Comparison of ENCODE assay signal across 8 mouse cellular contexts in the genomic region with DNA sequence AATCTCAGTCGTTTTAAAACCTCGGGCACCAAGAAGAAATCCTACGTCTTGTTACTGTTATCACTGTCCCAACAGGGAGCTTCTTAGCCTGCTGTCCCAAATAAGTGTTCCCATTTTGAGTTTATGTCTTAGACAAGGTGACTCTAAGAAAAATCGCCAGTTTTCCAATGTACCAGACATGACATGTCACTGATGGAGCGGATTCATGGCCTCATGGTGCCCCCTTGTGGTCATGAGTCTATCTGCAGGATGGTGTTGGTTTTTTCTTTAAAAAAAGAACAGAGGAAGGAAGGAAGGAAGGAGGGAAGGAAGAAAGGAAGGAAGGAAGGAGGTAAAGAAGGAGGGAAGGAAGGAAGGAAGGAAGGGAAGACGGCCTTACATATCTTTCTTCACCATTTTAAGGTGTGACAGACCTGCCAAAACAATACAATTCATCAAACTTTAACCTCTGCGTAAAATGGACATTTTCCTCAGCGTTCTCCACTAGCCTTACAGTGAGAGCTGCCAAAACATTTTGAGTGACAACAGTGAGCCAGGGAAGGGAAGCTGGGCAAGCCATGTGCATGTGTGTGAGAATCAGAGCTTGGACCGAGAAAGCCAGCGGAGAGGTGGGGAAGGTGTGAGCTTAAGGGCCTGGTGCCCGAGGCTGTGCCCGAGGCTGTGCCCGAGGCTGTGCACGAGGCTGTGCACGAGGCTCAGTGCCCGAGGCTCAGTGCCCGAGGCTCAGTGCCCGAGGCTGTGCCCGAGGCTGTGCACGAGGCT. TPM values are rescaled to one million over a fixed set of nuclear protein-coding genes. Genes with fewer than 3 reads are reported as not detected.
DNase-seq lines count a peak whose midpoint lies in the region; ATAC-seq lines count a peak whose summit lies in the region.

No protein-coding gene starts in this region.

- no peak overlapping the region for H3K4me3 ChIP-seq in hindbrain, embryonic 14.5 days (replicated peaks; ENCODE audit: low read length)
- H3K4me3 ChIP-seq in limb, embryonic 11.5 days (ENCODE audit: low read depth, low read length): no peak overlapping the region

- peak; percentile 87 for DNase-seq in 3T3-L1 (ENCODE audit: low read depth, low spot score)
- DNase-seq in B cell, adult 2 months: peak; percentile 78 to 82
- peak; percentile 85 for DNase-seq in adrenal gland, postnatal 14 days
- DNase-seq in embryo, embryonic 11.5 days (ENCODE audit: low read depth, low spot score): peak; percentile 68
- DNase-seq in hindbrain, embryonic 14.5 days (ENCODE audit: low spot score): peak; percentile 93
- DNase-seq in limb, embryonic 11.5 days (ENCODE audit: low spot score): peak; percentile 80
- peak; percentile 27 to 55 for DNase-seq in natural killer cell, adult 2 months (ENCODE audit: low spot score in 2 of 2)

- WGBS in hindbrain, embryonic 14.5 days: 69% methylated on average over 20 of the region's 20 CpGs
- WGBS in limb, embryonic 11.5 days: 71% methylated on average over 20 of the region's 20 CpGs

- no peak overlapping the region for H3K27ac ChIP-seq in hindbrain, embryonic 14.5 days
- H3K27ac ChIP-seq in limb, embryonic 11.5 days (replicated peaks; ENCODE audit: low read depth, low read length): no peak overlapping the region

- no peaks in the 10 kb centered on the region for H3K36me3 ChIP-seq in hindbrain, embryonic 14.5 days (replicated peaks; ENCODE audit: control insufficient read depth, insufficient read depth)
- H3K36me3 ChIP-seq in limb, embryonic 11.5 days (ENCODE audit: control insufficient read depth, insufficient read depth, low read length): no peaks in the 10 kb centered on the region

- H3K4me2 ChIP-seq in hindbrain, embryonic 14.5 days (replicated peaks): no peak overlapping the region
- H3K4me2 ChIP-seq in limb, embryonic 11.5 days (ENCODE audit: low read depth, severe bottlenecking): no peak overlapping the region

- no peak overlapping the region for H3K9ac ChIP-seq in hindbrain, embryonic 14.5 days
- no peak overlapping the region for H3K9ac ChIP-seq in limb, embryonic 11.5 days (ENCODE audit: low read length)

- H3K27me3 ChIP-seq in hindbrain, embryonic 14.5 days (ENCODE audit: control insufficient read depth, insufficient read depth, low read length): no peaks in the 10 kb centered on the region
- no peaks in the 10 kb centered on the region for H3K27me3 ChIP-seq in limb, embryonic 11.5 days (ENCODE audit: control insufficient read depth, insufficient read depth, low read length)

- H3K9me3 ChIP-seq in hindbrain, embryonic 14.5 days (ENCODE audit: control insufficient read depth, low read length): no peaks in the 10 kb centered on the region
- no peaks in the 10 kb centered on the region for H3K9me3 ChIP-seq in limb, embryonic 11.5 days (ENCODE audit: control insufficient read depth, low read length)

- no peaks in the 10 kb centered on the region for H3K4me1 ChIP-seq in hindbrain, embryonic 14.5 days (replicated peaks; ENCODE audit: control insufficient read depth, insufficient read depth, low read length)
- 0 out of 2 replicates have a peak, but pooled peaks cover 2% of the 10 kb centered on the region for H3K4me1 ChIP-seq in limb, embryonic 11.5 days (ENCODE audit: control insufficient read depth, insufficient read depth, low read length)

- ATAC-seq in hindbrain, embryonic 14.5 days (ENCODE audit: low FRiP score): no peak; the same call in 1 of the 2 replicates
- ATAC-seq in limb, embryonic 11.5 days (ENCODE audit: insufficient number of reproducible peaks, low FRiP score, low TSS enrichment, low read depth): no peak
- no peak for ATAC-seq in erythroblast, adult 5-6 weeks (replicated peaks; ENCODE audit: low FRiP score, poor library complexity, severe bottlenecking)

RNA-seq across cellular contexts. Expression of gene Ppp4r2, which starts 42.6 kb away (rescaled TPM):
- 76.3 and 96.5 TPM in 2 replicates for total RNA-seq in adrenal gland, postnatal 14 days (2021)
- polyA plus RNA-seq in hindbrain, embryonic 14.5 days (2014; fragmentation: Nextera tagmentation; extraction: Ambion mirVana): 26.6 and 27.0 TPM in 2 replicates
- polyA plus RNA-seq in limb, embryonic 11.5 days (2014; fragmentation: Nextera tagmentation; extraction: Ambion mirVana): 38.0 and 41.6 TPM in 2 replicates
- 20.6 and 21.3 TPM in 2 replicates for total RNA-seq in erythroblast, adult 5-6 weeks (2015; ENCODE audit: low replicate concordance)
- total RNA-seq in erythroblast, adult 5-6 weeks (2017; ENCODE audit: low replicate concordance): 46.5 and 49.8 TPM in 2 replicates

Comparison
In these comparisons a context has a peak if more than half of its experiments do, and no peak if none do; other contexts are left out.
1. DNase-seq: peak in every context shown above with its lines; median percentile 93 in hindbrain, embryonic 14.5 days; 87 in 3T3-L1; 85 in adrenal gland, postnatal 14 days; 80 in B cell, adult 2 months; 80 in limb, embryonic 11.5 days; 68 in embryo, embryonic 11.5 days; 41 in natural killer cell, adult 2 months.